Mouse (Mus musculus) lung, postnatal 4 days (tissue): ENCODE data around the gene Cabin1.
A peak's percentile ranks its signal among the peaks of the same experiment; 100 is the strongest.

ENCODE experiments used
- DNase-seq, 2 experiments: peaks; one replicate each; pipeline ENCODE4 v3.0.0; 2021

The Cabin1 gene

DNA sequence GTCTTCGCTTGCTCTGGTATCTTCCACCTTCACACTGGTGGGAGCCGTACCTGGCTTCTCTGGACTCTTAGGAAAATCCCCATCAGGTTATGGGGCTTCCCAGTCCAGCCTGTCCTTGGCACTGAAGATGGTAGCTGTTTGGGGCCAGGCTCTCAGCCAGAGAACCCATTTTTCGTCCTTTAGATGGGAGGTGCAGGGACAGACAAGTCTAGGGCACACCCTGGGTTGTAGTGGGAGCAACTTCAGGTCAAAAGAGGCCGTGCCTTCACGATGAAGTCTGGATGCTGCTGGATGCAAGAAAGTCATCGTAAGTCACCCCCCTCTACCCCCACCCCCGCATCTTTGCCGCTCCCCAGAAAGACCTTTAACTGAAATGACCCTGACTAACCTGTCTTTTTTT is 129.5 kb downstream of the Cabin1 start:
- DNase-seq = no peak

GRCm38 (mm10) chr10:75633576-75634139 is 130.5 kb downstream of the Cabin1 start:
- DNase-seq = no peak

- DNase-seq = no peak
Observed at GRCm38 (mm10) chr10:75633048-75633447, 131.1 kb downstream of the Cabin1 start.

DNA sequence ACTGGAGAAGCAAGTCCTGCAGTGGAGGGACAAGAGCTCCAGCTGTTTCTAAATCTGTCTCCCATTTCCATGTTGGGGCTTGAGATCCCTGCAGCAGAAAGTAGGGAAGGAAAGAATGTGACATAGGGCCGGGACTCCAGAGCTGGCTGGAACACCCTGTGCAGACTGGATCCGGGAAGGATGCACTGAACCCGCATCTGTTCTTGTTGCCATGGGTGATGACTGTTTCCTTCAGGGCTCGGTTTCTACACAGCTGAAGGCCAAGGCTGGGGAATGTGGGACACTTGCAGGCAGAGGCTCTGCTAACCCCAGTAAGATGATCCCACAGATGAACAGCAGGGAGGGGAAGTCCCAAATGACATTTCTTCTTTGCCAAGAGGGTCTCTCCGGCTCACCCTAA is 131.5 kb downstream of the Cabin1 start:
- no peak for DNase-seq

- peak in 1 of 2 experiments; percentile 6 for DNase-seq
Observed at GRCm38 (mm10) chr10:75627490-75627889, 136.7 kb downstream of the Cabin1 start.

DNA sequence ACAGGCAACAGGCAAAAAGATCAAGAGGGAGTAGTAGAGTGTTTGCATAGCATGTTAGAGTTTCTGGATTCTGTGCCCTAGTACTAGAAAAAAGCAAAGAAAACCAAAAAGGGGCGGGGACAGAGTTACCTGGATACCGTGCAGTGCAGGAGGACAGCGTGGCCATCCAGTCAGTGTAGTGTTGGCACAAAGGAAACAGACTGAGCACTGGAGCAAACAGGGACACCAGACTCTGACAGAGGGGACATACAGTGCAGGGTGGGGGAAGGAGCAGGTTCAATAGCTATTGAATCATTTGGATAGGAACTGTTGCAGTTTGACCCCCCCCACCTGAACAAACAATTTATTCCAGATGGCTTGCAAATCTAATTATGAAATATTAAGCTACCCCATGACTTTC is 137.2 kb downstream of the Cabin1 start:
- DNase-seq = peak in 1 of 2 experiments; percentile 21

DNA sequence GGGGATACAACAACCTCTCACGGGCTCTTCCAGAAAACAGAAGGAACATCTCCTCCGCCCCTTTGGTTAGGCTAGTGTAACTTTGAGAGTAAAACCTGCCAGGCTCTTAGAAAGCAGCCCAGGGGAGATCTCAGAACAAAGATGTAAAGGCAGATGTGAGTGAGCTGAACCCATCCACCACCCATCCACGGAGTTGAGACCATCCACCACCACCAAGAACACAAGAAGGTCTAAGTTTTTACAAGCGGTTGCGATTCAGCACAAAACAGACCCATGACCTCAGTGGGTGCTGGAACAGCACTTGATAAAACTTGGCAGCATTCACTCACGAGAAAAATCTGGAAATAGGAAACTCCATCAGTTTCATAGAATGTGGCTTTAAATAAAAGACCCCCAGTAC is 138.2 kb downstream of the Cabin1 start:
- DNase-seq = no peak

GRCm38 (mm10) chr10:75620818-75621217 is 143.3 kb downstream of the Cabin1 start:
- DNase-seq = no peak

DNA sequence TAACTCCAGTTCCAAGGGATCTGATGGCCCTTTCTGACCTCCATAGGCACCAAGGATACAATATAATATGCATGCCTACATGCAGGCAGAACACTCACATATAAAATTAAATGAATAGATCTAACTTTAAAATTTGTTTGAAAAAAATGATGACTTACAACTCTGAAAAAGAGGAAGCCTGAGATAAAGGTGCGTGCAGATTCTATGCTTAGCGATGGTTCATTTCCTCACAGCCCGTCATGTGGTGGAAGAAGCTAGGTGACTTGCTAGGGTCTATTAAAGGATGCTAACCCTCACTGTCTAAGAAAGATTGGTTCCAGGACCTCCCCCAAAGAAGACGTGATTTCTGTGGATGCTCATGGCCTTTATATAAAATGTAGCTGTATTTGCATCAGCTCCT is 148.1 kb downstream of the Cabin1 start:
- no peak for DNase-seq

DNA sequence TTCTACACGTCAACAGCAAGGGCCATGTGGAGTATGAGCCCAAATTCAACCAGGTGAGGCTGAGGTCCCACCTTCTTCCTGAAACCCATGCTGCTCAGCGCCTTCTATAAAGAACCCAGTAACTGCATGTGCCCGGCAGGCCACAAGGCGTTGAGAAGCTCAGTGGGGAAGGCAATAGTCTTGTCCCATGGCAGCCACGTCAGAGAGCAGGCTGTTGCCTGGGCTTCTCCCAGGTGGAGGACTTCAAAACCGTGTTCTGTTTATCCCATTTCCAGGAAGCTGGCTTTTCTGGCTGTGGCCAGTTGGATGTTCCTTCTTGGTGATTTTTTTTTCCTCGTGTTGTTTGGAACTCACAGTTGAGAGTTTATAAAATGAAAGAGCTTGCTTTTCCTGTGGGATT is 153.7 kb downstream of the Cabin1 start:
- no peak for DNase-seq

DNA sequence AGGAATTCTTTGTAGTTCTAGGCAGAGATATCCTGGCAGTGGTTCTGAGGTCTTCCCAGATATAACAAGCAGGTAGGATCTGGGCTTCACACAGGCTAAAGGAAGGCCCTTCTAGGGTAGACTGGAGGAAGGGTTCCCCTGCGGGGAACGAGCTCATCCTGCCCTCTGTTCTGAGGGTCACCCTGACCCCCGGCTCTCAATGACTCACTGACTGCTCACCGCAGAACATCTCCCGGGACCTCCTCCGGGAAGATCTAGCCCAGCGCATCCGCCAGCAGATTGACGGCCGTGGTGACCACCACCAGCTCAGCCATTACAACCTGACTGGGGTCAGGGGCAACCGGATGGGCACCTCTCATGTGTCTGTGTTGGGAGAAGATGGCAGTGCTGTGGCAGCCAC is 155.2 kb downstream of the Cabin1 start:
- DNase-seq = no peak

DNA sequence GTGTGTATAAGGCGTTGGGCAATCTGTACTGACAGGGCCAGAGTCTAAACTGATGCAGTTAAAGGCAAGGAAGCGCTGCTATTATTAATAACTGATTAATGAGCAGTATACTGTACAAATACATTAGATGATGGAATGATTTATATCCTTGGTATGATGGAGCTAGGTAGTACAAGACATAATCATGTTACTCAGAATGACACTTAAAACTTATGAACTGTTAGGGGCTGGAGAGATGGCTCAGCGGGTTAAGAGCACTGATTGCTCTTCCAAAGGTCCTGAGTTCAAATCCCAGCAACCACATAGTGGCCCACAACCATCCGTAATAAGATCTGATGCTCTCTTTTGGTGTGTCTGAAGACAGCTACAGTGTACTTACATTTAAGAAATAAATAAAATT is 156.9 kb downstream of the Cabin1 start:
- no peak for DNase-seq

DNA sequence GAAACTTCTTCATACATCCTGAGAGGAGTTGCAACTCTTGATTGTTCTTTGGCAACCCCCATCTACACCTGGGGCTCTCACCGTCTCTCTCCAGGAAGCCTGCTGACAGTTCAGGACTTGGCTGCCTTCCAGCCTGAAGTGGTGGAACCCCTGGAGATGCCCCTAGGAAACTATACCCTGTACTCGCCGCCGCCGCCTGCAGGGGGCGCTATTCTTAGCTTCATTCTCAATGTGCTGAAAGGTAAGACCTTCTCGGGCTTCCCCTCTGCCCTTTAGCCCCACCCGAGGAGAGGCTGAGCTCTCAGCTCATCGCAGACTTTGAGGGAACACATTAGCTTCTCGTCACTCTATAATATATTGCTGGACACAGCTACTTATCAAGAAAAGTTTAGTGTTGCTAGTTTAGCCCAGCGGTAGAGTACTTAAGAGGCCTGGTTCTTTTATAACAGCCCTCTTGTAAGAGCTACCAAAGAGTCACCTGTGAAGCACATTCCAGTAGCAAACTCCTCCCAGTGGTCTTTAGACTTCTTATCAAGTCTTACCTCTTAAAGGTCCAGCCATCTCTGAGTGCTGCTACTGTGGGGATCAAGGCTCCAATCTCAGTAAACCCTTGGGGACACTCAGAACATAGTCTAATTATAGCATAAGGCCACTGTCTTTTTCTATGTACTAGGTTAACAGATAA is 158.8 kb downstream of the Cabin1 start:
- peak; percentile 18 to 36 for DNase-seq

- DNase-seq = no peak
Observed at GRCm38 (mm10) chr10:75600189-75600730, 163.9 kb downstream of the Cabin1 start.
